Mouse (Mus musculus): ENCODE measurements around the gene Srf. TPM values are rescaled to one million over a fixed set of nuclear protein-coding genes. Genes with fewer than 3 reads are reported as not detected.

Srf gene
- polyA plus RNA-seq, 1 experiment = 51.1 TPM

GRCm38 (mm10) chr17:46552841-46553423 lies 3.0 kb downstream of the Srf start:
- Histone ChIP-seq H3K4me2 (ENCODE audit: low read depth) (peak overlapping the region; percentile 93), H3K36me3 (ENCODE audit: control insufficient read depth, insufficient read depth) (peaks cover 7% of the 10 kb centered on the region), H3K4me3 (peak overlapping the region; percentile 72), H3K79me2 (ENCODE audit: control insufficient read depth, insufficient read depth) (peaks cover 46% of the 10 kb centered on the region), H3K27me3 (ENCODE audit: control insufficient read depth, insufficient read depth, insufficient read length) (no peaks in the 10 kb centered on the region), H3ac (ENCODE audit: control insufficient read depth, insufficient read length) (no peak overlapping the region)
- no peak for TF ChIP-seq POLR2A (IDR thresholded peaks at IDR 0.05; ENCODE audit: insufficient read length, low read depth)
- TF ChIP-seq POLR2AphosphoS2 (IDR thresholded peaks at IDR 0.05; ENCODE audit: insufficient read length, low read depth) = no peak
- no peak for TF ChIP-seq MAX (IDR thresholded peaks at IDR 0.05; ENCODE audit: low read depth)
- no peak for TF ChIP-seq USF1 (IDR thresholded peaks at IDR 0.05; ENCODE audit: low read depth)
- peak; percentile 53 for TF ChIP-seq TCF12 (IDR thresholded peaks at IDR 0.05; ENCODE audit: insufficient read depth, poor library complexity, severe bottlenecking)
- TF ChIP-seq E2F4 (IDR thresholded peaks at IDR 0.05; ENCODE audit: insufficient read depth) = no peak
- TF ChIP-seq MYOD1 (IDR thresholded peaks at IDR 0.05; ENCODE audit: control insufficient read depth in 1 of 3, insufficient read length in 2 of 3, low read depth in 2 of 3) = peak in 2 of 3 experiments; percentile 84 to 93
- TF ChIP-seq SRF (IDR thresholded peaks at IDR 0.05; ENCODE audit: control insufficient read depth, insufficient read length, low read depth) = peak; percentile 99
- TF ChIP-seq TCF3 (IDR thresholded peaks at IDR 0.05; ENCODE audit: insufficient read length, low read depth) = peak; percentile 57
- TF ChIP-seq REST (IDR thresholded peaks at IDR 0.05; ENCODE audit: insufficient read depth, insufficient read length) = no peak
- TF ChIP-seq CEBPB (IDR thresholded peaks at IDR 0.05; ENCODE audit: insufficient read depth, poor library complexity, severe bottlenecking) = no peak
- peak; percentile 91 to 95 (median 95) for TF ChIP-seq MYOG (IDR thresholded peaks at IDR 0.05; ENCODE audit: control insufficient read depth in 1 of 3, insufficient read depth in 1 of 3, insufficient read length in 2 of 3, low read depth in 2 of 3)

- Histone ChIP-seq H3K4me3 (peak overlapping the region; percentile 72), H3K36me3 (ENCODE audit: control insufficient read depth, insufficient read depth) (peaks cover 7% of the 10 kb centered on the region)
Measured at GRCm38 (mm10) chr17:46552151-46552550, 3.8 kb downstream of the Srf start.

GRCm38 (mm10) chr17:46551369-46551768 lies 4.6 kb downstream of the Srf start:
- Histone ChIP-seq H3K27me3 (ENCODE audit: control insufficient read depth, insufficient read depth, insufficient read length) (no peaks in the 10 kb centered on the region), H3K79me2 (ENCODE audit: control insufficient read depth, insufficient read depth) (peaks cover 46% of the 10 kb centered on the region), H3ac (ENCODE audit: control insufficient read depth, insufficient read length) (no peak overlapping the region), H3K36me3 (ENCODE audit: control insufficient read depth, insufficient read depth) (peaks cover 7% of the 10 kb centered on the region), H3K4me3 (no peak overlapping the region), H3K4me2 (ENCODE audit: low read depth) (peak overlapping the region; percentile 66)
- TF ChIP-seq USF1 (IDR thresholded peaks at IDR 0.05; ENCODE audit: low read depth) = no peak
- no peak for TF ChIP-seq CEBPB (IDR thresholded peaks at IDR 0.05; ENCODE audit: insufficient read depth, poor library complexity, severe bottlenecking)
- TF ChIP-seq MYOD1 (IDR thresholded peaks at IDR 0.05; ENCODE audit: control insufficient read depth in 1 of 3, insufficient read length in 2 of 3, low read depth in 2 of 3) = peak; percentile 9 to 85 (median 57)
- no peak for TF ChIP-seq POLR2AphosphoS2 (IDR thresholded peaks at IDR 0.05; ENCODE audit: insufficient read length, low read depth)
- no peak for TF ChIP-seq E2F4 (IDR thresholded peaks at IDR 0.05; ENCODE audit: insufficient read depth)
- TF ChIP-seq REST (IDR thresholded peaks at IDR 0.05; ENCODE audit: insufficient read depth, insufficient read length) = no peak
- TF ChIP-seq MAX (IDR thresholded peaks at IDR 0.05; ENCODE audit: low read depth) = no peak
- TF ChIP-seq POLR2A (IDR thresholded peaks at IDR 0.05; ENCODE audit: insufficient read length, low read depth) = peak; percentile 24
- TF ChIP-seq MYOG (IDR thresholded peaks at IDR 0.05; ENCODE audit: control insufficient read depth in 1 of 3, insufficient read depth in 1 of 3, insufficient read length in 2 of 3, low read depth in 2 of 3) = peak in 1 of 3 experiments; percentile 77
- TF ChIP-seq SRF (IDR thresholded peaks at IDR 0.05; ENCODE audit: control insufficient read depth, insufficient read length, low read depth) = no peak
- no peak for TF ChIP-seq TCF12 (IDR thresholded peaks at IDR 0.05; ENCODE audit: insufficient read depth, poor library complexity, severe bottlenecking)
- TF ChIP-seq TCF3 (IDR thresholded peaks at IDR 0.05; ENCODE audit: insufficient read length, low read depth) = peak; percentile 5

More at GRCm38 (mm10) chr17:46552151-46552550, 3.8 kb downstream of the Srf start:
- Histone ChIP-seq H3K27me3 (ENCODE audit: control insufficient read depth, insufficient read depth, insufficient read length) (no peaks in the 10 kb centered on the region), H3K79me2 (ENCODE audit: control insufficient read depth, insufficient read depth) (peaks cover 46% of the 10 kb centered on the region), H3ac (ENCODE audit: control insufficient read depth, insufficient read length) (no peak overlapping the region), H3K4me2 (ENCODE audit: low read depth) (peak overlapping the region; percentile 66)
- TF ChIP-seq REST (IDR thresholded peaks at IDR 0.05; ENCODE audit: insufficient read depth, insufficient read length) = no peak
- TF ChIP-seq MYOG (IDR thresholded peaks at IDR 0.05; ENCODE audit: control insufficient read depth in 1 of 3, insufficient read depth in 1 of 3, insufficient read length in 2 of 3, low read depth in 2 of 3) = no peak
- TF ChIP-seq USF1 (IDR thresholded peaks at IDR 0.05; ENCODE audit: low read depth) = no peak
- TF ChIP-seq POLR2A (IDR thresholded peaks at IDR 0.05; ENCODE audit: insufficient read length, low read depth) = no peak
- TF ChIP-seq MAX (IDR thresholded peaks at IDR 0.05; ENCODE audit: low read depth) = no peak
- no peak for TF ChIP-seq CEBPB (IDR thresholded peaks at IDR 0.05; ENCODE audit: insufficient read depth, poor library complexity, severe bottlenecking)
- no peak for TF ChIP-seq SRF (IDR thresholded peaks at IDR 0.05; ENCODE audit: control insufficient read depth, insufficient read length, low read depth)
- TF ChIP-seq POLR2AphosphoS2 (IDR thresholded peaks at IDR 0.05; ENCODE audit: insufficient read length, low read depth) = no peak
- TF ChIP-seq TCF3 (IDR thresholded peaks at IDR 0.05; ENCODE audit: insufficient read length, low read depth) = no peak
- no peak for TF ChIP-seq TCF12 (IDR thresholded peaks at IDR 0.05; ENCODE audit: insufficient read depth, poor library complexity, severe bottlenecking)
- TF ChIP-seq E2F4 (IDR thresholded peaks at IDR 0.05; ENCODE audit: insufficient read depth) = no peak
- no peak for TF ChIP-seq MYOD1 (IDR thresholded peaks at IDR 0.05; ENCODE audit: control insufficient read depth in 1 of 3, insufficient read length in 2 of 3, low read depth in 2 of 3)

- no peak overlapping the region for H3ac ChIP-seq (ENCODE audit: control insufficient read depth, insufficient read length)
- no peak overlapping the region for H3K4me3 ChIP-seq
- peaks cover 46% of the 10 kb centered on the region for H3K79me2 ChIP-seq (ENCODE audit: control insufficient read depth, insufficient read depth)
- no peaks in the 10 kb centered on the region for H3K27me3 ChIP-seq (ENCODE audit: control insufficient read depth, insufficient read depth, insufficient read length)
- peaks cover 7% of the 10 kb centered on the region for H3K36me3 ChIP-seq (ENCODE audit: control insufficient read depth, insufficient read depth)
- peak overlapping the region; percentile 66 for H3K4me2 ChIP-seq (ENCODE audit: low read depth)
- TF ChIP-seq MYOD1 (IDR thresholded peaks at IDR 0.05; ENCODE audit: control insufficient read depth in 1 of 3, insufficient read length in 2 of 3, low read depth in 2 of 3) (peak in 1 of 3 experiments; percentile 35), SRF (IDR thresholded peaks at IDR 0.05; ENCODE audit: control insufficient read depth, insufficient read length, low read depth) (no peak)
Measured at GRCm38 (mm10) chr17:46550904-46551303, 5.1 kb downstream of the Srf start.
